Mouse (Mus musculus) liver, adult (tissue): ENCODE results near the gene Slc35f2.

Experiments used
- GATA4 ChIP-seq: IDR thresholded peaks from 2 replicates; pipeline ENCODE4 v1.6.1; 2014; ENCODE audit warnings: mild to moderate bottlenecking, low read length; ENCODE audit not compliant: insufficient replicate concordance

Gene Slc35f2

GRCm38 (mm10) chr9:53802921-53803320 is 31.6 kb downstream of the Slc35f2 start:
- TF ChIP-seq GATA4 = no peak

GRCm38 (mm10) chr9:53806496-53807086 is 35.3 kb downstream of the Slc35f2 start:
- TF ChIP-seq GATA4 = no peak

- no peak for TF ChIP-seq GATA4
Measured at GRCm38 (mm10) chr9:53813418-53813817, 42.1 kb downstream of the Slc35f2 start.

- no peak for TF ChIP-seq GATA4
Measured at GRCm38 (mm10) chr9:53818760-53819159, 47.4 kb downstream of the Slc35f2 start.

GRCm38 (mm10) chr9:53825318-53825717 is 54.0 kb downstream of the Slc35f2 start:
- TF ChIP-seq GATA4 = no peak

GRCm38 (mm10) chr9:53829081-53829865 is 57.9 kb downstream of the Slc35f2 start:
- no peak for TF ChIP-seq GATA4

GRCm38 (mm10) chr9:53829866-53830209 is 58.5 kb downstream of the Slc35f2 start:
- TF ChIP-seq GATA4 = no peak

GRCm38 (mm10) chr9:53835039-53835438 is 63.7 kb downstream of the Slc35f2 start:
- no peak for TF ChIP-seq GATA4

GRCm38 (mm10) chr9:53835976-53836375 is 64.6 kb downstream of the Slc35f2 start:
- no peak for TF ChIP-seq GATA4

- no peak for TF ChIP-seq GATA4
Measured at GRCm38 (mm10) chr9:53838816-53839215, 67.5 kb downstream of the Slc35f2 start.

GRCm38 (mm10) chr9:53848548-53848947 is 77.2 kb downstream of the Slc35f2 start:
- TF ChIP-seq GATA4 = no peak

- no peak for TF ChIP-seq GATA4
Measured at GRCm38 (mm10) chr9:53849864-53850263, 78.5 kb downstream of the Slc35f2 start, which contains the start of gene Sln. TSS of gene Sln (plus strand) at chr9:53850164.

GRCm38 (mm10) chr9:53852158-53852557 is 80.8 kb downstream of the Slc35f2 start:
- no peak for TF ChIP-seq GATA4

GRCm38 (mm10) chr9:53853672-53854071 is 82.3 kb downstream of the Slc35f2 start:
- TF ChIP-seq GATA4 = no peak

- TF ChIP-seq GATA4 = no peak
Measured at GRCm38 (mm10) chr9:53854525-53854924, 83.2 kb downstream of the Slc35f2 start.

- TF ChIP-seq GATA4 = no peak
Measured at GRCm38 (mm10) chr9:53857864-53858263, 86.5 kb downstream of the Slc35f2 start.
